Mouse (Mus musculus) bone marrow, adult 2 months (tissue): ENCODE measurements at regions not wholly inside any gene's neighbourhood (a gene's known extent, or its start where the extent isn't known, plus 50 kb on each side); places are given as distances from the start of the nearest gene placed in this dataset.

Experiments
- CTCF ChIP-seq: fragments of 200-500 bp; IDR thresholded peaks from 2 replicates; pipeline ENCODE4 v1.5.1; 2011; ENCODE audit warnings: low read length, control low read depth; ENCODE audit not compliant: control insufficient read depth, insufficient read depth
- POLR2A ChIP-seq: fragments of 200-500 bp; IDR thresholded peaks from 2 replicates; pipeline ENCODE4 v1.6.1; 2011; ENCODE audit warnings: low read depth, mild to moderate bottlenecking, control low read depth, low read length, borderline replicate concordance; ENCODE audit not compliant: control insufficient read depth

GRCm38 (mm10) chr1:89015845-89016244 is 54.4 kb upstream of the Sh3bp4 start:
- TF ChIP-seq POLR2A (no peak), CTCF (no peak)
